Mouse (Mus musculus): ENCODE data around the gene Rpl7a. TPM values are rescaled to one million over a fixed set of nuclear protein-coding genes. Genes with fewer than 3 reads are reported as not detected.
A peak's percentile ranks its signal among the peaks of the same experiment; 100 is the strongest.

Rpl7a gene
- total RNA-seq, 2 experiments from 2014 or later = 357 to 488 TPM

DNA sequence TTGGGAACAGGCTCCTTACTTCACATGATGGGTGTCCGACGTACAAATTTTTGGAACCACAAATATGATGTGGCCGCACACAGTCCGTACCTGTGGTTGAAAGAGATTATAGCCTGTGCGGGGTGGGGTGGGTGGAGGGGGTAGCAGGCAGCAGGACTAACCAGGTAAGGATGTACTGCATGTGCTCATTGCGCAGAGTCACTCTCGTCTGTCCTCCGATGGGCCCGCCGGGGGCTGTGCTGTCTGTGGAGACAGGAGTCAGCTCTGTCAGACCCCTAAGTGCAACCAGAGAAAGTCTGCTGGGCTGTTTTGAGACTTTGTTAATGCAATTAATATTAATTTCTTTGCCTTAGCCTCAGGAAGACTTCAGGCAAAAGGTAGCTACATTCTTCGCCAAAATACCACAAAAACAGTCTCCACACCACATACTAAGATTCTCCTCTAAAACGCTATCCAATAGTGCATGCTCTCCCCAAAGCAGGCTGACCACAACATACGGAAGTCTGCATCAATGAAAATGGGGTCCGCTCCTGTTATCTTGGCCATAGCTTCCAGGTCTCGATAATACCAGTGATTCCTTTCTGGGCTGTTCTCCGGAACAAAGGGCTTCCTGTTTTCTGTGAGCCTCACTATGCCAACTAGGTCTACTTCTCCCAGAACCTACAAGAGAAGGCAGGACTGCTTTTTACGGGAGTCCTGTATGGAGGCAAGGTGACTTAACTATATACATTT lies 3.0 kb downstream of the Rpl7a start:
- no peak for ATAC-seq (replicated peaks; ENCODE audit: low FRiP score, poor library complexity, severe bottlenecking)

DNA sequence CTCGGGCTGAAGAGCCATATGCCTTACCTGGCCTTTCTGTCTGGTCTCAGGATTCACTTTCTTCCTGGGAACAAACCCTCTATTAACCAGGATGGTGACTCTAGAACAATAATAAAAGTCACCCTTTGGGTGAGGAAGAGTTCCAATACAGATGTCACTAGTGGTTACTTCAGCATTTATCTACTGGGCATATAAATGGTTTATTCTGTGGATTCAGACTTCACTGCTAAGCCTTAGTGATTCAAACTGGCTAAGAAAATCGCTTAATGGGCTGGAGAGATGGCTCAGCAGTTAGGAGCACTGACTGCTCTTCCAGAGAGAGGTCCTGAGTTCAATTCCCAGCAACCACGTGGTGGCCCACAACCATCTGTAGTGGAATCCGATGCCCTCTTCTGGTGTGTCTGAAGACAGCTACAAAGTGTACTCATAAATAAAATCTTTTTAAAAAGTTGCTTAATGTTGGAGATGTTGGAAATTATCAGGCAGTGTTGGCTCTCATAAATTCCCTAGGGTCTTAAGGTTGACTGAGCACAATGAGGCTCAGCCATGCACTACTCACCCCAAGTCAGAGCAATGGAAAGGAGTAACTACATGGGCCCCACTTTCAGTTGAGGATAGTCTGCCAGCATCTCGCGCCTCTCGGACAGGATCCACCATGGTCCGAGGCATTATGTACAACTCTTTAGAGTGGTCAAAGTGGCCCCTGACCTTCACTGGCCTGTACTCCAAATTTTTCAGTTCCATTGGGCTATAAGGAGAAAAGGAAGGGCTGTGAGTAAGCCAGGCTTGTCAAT lies 3.8 kb downstream of the Rpl7a start:
- ATAC-seq (replicated peaks; ENCODE audit: low FRiP score, poor library complexity, severe bottlenecking) = no peak

DNA sequence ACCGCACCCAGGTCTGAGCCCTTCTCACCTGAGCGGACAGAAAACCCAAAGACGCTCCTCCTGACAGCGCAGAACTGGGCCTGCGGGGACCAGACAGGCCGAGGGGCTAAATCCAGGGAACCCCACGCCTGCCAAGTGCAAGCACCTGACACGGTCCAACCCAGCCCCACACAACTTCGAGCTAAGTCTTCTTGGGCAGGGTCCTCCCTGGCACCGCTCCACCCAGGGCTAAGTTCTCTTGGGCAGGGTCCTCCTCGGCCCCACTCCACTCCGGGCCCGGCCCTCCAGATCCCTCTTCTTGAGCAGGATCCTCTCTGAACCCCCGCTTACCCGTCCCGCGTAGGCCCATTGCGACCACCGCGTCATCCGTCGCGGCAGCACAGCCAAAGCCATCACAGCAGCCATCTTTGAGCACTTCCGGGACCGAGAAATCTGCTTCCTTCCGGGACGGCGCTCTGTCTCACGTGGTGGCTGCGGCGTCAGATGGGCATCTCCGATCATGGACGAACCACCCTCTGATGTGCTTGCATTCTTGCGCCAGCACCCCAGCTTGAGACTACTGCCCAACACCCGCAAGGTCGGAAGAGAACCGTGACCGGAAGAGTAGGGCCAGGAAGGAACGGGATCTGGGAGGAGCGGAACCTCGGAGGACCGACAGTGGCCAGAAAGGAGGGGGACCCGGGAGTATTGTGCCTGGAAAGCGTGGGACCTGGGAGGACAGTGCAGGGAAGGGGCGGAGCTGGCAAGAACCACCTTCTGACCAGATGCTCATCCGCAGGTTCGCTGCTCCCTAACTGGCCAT lies 5.6 kb downstream of the Rpl7a start, which contains the start of the genes Surf2 and Surf1:
Gene Surf2 (plus strand): TSS at position 441 of the 802 bp plus-strand sequence.
Gene Surf1 (minus strand): TSS at position 604 of the 802 bp plus-strand sequence.
- peak; percentile 85 for ATAC-seq (replicated peaks; ENCODE audit: low FRiP score, poor library complexity, severe bottlenecking)

DNA sequence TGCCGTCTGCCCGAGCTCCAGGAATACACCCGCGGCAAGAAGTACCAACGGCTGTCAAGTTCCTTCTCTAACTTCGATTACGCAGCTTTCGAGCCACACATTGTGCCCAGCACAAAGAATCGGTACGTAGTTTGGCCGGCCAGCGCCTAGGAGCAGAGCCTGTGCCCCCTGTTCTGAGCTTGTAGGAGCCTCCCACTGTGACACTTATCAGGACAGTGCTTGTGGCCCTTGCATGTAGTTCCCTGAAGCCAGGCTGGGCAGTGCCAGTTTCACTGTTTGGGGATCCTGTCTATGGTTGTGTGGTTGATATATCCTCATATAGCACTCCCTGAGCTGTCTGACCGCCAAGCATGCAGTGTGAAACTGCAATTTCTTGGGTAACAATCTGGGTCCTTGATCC lies 6.2 kb downstream of the Rpl7a start:
- ATAC-seq (replicated peaks; ENCODE audit: low FRiP score, poor library complexity, severe bottlenecking) = peak; percentile 40

DNA sequence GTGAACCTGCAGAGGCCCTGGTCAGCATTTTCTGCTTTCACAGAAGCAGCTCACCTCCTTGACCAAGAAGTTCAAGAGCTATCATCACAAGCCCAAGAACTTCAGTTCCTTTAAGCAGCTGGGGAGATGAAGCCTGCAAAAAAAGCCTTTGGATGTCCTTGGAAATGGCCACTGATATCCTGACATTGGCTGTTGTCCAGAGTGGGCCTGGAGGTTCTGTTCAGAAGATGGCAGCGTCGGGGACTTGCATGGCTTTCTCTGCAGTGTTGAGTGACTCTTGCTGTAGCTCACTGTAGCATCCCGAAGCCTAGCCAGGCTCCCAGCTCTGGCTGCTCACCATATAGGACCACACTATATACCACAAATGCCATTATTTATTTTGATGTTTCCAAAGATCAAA lies 9.1 kb downstream of the Rpl7a start:
- ATAC-seq (replicated peaks; ENCODE audit: low FRiP score, poor library complexity, severe bottlenecking) = no peak

DNA sequence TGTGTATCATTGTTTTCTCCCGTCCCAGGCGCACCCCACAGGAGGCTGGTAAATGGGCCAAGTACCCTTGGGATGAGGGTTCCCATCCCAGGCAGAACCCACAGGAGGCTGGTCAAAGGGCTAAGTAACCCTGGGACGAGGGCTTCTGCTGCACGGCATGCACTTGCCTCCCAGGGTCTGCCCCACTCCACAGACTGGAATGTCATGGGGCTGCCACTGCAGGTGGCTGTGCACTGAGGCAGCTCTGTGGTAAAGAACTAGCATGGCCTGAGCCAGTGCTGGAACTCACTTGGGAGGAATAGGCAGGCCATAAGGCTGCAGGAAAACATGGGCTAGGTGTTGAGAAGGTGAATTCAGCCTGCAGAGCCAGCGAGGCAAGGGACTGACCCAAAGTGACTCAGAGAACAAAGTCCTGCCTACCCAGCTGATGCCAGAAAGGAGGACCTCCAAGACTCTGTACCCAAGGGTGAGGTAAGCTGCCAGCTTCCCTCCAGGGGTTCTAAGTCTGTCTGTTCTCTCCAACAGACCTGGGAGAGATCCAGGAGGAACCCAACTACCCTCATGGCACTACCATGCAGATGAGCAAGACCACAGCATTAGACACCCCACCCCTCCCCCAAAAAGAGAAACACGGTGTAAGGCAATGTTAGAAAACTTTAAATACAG lies 9.8 kb downstream of the Rpl7a start:
- no peak for ATAC-seq (replicated peaks; ENCODE audit: low FRiP score, poor library complexity, severe bottlenecking)

DNA sequence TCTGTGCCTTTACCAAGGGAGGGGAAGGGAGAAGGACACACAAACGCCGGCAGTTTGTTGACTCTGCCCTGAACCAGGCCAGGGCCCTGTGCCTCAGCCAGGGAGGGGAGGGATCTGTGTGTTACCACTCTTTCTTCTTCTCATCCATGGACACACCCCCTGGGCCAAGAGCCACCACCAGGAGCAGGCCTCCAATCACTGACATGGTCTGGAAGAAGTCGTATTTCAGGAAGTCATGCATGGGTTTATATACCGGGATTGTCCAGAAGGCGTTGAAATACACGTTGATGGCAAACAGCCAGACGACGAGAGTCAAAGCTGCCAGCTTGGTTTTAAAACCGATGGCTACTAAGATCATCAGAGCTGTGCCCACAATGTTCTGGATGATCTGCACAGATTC lies 11.2 kb downstream of the Rpl7a start:
- no peak for ATAC-seq (replicated peaks; ENCODE audit: low FRiP score, poor library complexity, severe bottlenecking)

DNA sequence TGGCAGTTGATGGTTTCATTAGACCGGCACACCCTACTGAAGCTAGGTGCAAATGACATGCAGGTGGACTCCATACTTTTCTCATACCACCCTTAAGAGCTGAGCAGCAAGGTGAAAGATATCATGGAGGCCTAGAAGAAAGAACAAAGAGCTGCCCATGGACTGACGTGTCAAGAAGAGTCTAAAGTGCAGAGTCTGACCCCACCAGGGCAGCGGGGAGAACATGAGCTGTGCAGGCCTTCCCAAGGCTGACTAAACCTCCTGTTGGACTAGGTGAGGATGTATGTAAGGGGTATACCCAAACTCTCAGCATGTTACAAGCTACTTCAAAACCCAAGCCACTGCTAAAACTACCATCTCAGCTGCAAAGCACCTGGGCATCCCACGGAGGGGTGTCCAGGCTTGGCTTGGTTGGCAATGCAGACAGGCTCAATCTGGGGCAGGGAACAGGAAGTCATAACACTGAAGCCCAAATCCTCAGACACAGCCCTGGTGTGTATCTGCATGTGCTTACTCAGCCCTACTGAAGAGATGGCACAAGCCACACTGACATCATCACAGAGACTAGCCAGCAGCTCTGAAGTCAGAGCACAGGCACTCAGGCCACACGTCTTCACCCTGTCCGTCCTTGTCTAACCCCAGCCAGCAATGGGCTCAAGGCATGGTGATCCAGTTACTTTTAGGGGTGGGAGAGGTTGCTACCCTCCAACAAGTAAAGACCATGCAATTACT lies 17.3 kb downstream of the Rpl7a start:
- no peak for ATAC-seq (replicated peaks; ENCODE audit: low FRiP score, poor library complexity, severe bottlenecking)

DNA sequence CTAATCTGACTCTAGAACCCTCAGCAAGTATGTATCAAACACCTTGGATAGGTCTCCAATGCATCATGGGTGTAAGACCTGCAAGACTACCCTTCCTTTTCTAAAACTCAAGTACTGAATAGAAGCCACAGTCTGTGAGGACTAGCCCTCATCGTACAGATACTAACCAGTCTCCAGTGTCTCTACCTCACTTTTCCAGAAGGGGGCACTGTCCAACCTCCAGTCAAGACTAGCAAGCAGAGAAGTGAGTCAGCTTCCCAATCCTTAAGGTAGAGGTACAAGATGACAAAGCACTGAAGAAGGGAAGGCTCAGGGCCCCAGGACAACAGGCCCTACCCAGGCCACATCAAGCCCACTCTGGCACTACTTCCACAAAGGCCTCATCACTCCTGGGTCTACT lies 19.8 kb downstream of the Rpl7a start:
- peak; percentile 53 for ATAC-seq (replicated peaks; ENCODE audit: low FRiP score, poor library complexity, severe bottlenecking)

DNA sequence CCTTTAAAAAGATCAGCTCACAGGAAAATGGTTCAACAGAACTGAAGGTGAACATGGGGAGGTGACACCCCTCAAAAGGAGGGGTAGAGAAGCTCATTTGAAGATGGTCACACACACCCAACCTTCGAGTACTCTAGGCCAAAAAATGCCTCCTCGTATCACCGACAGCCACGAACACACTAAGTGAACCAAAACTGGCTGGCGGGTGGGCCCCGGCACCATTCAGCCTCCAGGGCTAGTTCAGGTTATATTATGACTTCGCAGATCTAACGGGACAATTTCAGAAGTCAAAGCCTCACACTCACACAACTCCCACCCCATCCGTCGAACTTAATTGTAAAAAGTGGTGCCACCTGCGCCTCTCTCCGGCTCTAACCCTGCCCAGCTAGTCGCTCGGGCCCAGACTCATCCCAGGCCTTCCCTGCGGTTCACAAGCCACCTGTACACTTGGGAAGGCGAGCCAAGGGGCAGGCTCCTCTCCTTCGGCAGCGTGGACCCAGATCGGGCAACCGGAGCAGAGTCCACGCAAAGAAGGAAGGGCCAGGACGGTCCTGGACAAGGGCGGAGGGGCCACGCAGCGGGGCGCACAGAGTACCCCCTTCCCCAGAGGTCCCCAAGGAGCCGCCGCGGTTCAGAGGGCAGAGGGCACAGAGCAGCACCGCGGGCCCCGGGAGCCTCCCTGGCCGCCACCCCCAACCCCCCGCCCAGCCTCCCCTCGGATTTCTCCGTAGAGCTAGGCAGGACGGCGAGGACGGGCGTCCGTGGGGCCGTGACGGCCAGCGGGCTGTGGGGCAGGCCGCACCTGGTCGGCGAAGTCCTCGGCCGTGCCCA lies 22.1 kb downstream of the Rpl7a start:
- peak; percentile 33 for ATAC-seq (replicated peaks; ENCODE audit: low FRiP score, poor library complexity, severe bottlenecking)

DNA sequence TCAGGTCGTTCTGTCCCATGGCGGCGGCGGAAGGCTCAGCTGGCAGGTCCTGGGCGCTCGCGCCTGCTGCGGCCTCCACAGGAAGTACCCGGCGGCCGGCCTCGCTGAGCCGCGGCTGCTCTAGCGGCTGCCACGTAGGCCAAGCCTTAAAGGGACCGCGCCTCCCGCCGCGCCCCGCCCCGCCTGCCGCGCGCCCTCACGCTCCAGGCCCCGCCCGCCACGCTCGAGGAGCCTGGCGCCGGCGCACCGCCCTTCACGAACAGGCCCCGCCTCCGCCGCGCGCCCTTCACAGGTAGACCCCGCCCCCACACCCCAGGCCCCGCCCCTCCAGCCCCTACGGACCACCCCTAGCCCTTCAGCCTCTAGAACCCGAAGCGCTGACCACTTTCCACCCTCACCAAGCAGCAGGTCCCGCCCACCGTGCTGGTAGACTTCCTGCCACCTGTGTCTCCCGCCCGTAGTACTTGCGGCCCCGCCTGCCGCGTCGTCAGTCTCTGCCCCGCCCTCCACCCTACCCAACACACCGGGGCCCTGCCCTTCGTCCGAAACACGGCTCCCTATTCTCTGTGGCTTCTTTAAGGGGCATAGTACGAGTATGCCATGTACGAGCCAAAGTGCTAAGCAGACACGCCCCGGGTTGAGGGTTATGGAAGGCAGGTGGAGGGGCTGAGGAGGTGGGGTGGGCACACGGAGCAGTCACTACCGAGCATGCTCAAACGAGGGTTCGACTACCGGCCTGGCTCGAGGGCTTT lies 22.9 kb downstream of the Rpl7a start, which contains the start of the genes Surf4 and Stkld1:
Gene Surf4 (minus strand): TSS at position 625 of the 752 bp plus-strand sequence.
Gene Stkld1 (plus strand): TSS at position 744 of the 752 bp plus-strand sequence.
- ATAC-seq (replicated peaks; ENCODE audit: low FRiP score, poor library complexity, severe bottlenecking) = peak; percentile 87

DNA sequence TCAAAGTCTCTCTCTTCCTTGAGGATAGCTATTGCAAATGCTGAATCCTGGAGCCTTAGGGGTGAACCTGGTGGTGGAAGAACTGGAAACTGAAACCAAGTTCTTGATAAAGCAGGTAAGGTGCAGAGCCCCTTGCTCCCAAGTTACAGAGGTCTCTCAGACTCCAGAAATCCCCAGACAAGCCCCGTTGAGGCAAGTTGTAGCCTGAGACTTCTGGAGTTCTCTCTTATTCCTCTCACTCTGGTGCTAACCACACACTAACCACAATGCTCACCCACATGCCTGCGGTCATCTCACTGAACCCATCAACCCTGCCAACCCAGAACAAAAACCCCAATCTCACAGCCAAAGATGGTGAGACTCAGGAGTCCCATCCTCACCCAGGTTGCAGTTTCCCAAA lies 24.7 kb downstream of the Rpl7a start:
- no peak for ATAC-seq (replicated peaks; ENCODE audit: low FRiP score, poor library complexity, severe bottlenecking)

DNA sequence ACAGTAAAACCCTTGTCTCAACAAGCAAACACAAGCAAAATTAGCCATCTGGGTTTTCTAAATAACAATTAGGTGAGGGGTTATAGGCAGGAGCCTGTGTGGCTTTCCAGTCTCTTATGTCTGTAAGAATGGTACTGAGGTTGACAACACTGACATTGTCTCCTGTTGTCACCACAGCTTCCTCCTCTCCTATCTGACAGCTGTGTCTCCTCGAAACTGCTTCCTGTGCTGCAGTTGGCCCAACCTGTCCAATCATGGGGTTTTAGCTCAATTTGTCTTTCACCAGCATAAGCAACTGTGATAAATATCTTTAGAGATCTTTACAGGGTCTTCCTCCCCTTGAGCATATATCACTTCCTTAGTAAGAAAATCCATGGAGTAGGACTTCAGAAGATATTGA lies 25.9 kb downstream of the Rpl7a start:
- no peak for ATAC-seq (replicated peaks; ENCODE audit: low FRiP score, poor library complexity, severe bottlenecking)

DNA sequence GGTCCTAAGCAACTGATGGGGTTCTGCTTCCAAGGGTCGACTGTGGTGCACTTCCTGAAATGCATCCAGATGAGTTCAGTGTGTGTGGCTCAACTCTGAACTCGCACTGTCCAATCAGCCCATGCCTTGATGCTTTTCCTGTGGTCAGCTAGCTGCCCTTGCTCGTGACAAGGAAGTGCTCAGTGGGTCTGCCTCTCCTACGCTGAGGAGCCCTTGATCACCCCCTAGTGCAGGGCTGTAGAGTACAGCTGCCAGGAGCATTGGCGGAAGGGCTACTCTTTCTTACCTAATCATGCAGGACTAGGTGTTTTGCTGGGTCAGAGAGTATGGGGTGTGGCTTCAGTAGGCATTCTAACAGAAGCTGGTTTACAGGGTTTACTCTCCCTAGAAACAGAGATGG lies 31.0 kb downstream of the Rpl7a start:
- no peak for ATAC-seq (replicated peaks; ENCODE audit: low FRiP score, poor library complexity, severe bottlenecking)

DNA sequence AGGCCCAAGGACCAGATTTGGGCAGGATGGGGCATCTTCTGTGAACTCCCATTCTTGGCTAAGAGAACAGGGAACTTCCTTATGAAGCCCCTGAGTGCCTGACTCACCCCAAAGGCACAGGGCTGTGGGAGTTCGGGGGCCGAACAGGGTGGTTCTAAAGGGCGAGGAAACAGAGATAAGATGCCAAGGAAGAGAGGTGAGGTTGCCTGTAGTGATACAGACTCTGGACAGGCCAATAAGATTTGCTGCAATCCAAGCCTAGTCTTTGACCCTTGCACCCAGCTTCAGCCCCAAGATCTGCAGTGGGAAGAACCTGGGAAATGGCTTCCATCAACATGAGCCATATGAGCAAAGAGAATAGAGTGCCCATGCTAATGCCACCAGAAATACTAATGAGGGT lies 32.7 kb downstream of the Rpl7a start:
- no peak for ATAC-seq (replicated peaks; ENCODE audit: low FRiP score, poor library complexity, severe bottlenecking)

DNA sequence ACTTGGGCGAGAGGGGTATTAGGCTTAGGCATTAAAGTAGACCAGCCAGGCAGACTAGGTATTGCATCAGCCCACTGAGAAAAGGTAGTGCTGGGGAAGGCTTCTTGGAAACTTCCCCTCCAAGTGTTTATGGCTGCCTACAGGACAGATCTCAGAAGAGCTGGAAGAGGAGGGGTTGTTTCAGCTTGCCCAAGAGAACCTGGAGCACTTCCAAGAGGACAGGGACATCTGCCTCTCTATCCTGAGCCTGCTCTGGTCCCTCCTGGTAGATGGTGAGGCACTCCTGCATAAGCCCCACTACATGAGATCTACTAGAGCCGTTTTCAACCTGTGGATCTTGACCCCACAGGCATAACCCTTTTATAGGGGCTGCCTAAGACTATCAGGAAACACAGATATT lies 39.8 kb downstream of the Rpl7a start:
- no peak for ATAC-seq (replicated peaks; ENCODE audit: low FRiP score, poor library complexity, severe bottlenecking)

DNA sequence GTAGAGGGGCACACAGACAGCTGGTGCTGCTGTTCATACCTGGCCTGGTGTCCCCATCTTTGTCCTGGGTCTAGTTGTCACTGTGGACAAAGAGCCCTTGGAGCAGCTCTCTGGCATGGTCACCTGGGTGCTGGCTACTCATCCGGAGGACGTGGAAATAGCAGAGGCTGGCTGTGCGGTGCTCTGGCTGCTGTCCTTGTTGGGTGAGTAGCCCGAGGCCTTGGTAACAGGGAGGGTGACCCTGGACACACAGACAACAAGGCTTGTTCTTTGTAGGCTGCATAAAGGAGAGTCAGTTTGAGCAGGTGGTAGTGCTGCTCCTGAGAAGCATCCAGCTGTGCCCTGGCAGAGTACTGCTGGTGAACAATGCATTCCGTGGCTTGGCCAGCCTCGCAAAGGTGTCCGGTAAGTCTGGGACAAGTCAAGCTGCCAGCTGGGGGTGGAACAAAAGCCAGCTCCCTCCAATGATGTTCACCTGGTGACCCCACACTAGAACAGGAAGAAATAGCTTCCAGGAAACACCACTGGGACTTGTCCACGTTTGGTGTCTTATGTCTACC lies 40.9 kb downstream of the Rpl7a start:
- ATAC-seq (replicated peaks; ENCODE audit: low FRiP score, poor library complexity, severe bottlenecking) = no peak

Measured in erythroblast, adult 5-6 weeks (primary cell).